Mouse (Mus musculus) kidney, embryonic 14.5 days (tissue): ENCODE results near the gene Lamb1. TPM values are rescaled to one million over a fixed set of nuclear protein-coding genes. Genes with fewer than 3 reads are reported as not detected.

Experiments used
- ATAC-seq: fragments of 200-750 bp; cut with Nextera tagmentation; 2 replicates; pipeline ENCODE4 v1.8.0; 2017; ENCODE audit warnings: moderate number of reproducible peaks, mild to moderate bottlenecking, moderate TSS enrichment, moderate library complexity; ENCODE audit not compliant: low FRiP score, low TSS enrichment
- H3K27ac ChIP-seq: fragments of 300-500 bp; sonication (generic); 2 replicates; pipeline ENCODE4 v1.5.1; 2014; ENCODE audit warnings: low read depth, mild to moderate bottlenecking, low read length, moderate library complexity, mixed read lengths
- H3K27me3 ChIP-seq: fragments of 300-500 bp; sonication (generic); 2 replicates; pipeline ENCODE4 v1.6.1; 2014; ENCODE audit warnings: mild to moderate bottlenecking, low read length; ENCODE audit not compliant: control insufficient read depth, insufficient read depth
- H3K36me3 ChIP-seq: fragments of 300-500 bp; sonication (generic); 2 replicates; pipeline ENCODE4 v1.6.1; 2014; ENCODE audit warnings: low read length, mixed read lengths; ENCODE audit not compliant: control insufficient read depth, insufficient read depth
- H3K4me1 ChIP-seq: fragments of 300-500 bp; sonication (generic); 2 replicates; pipeline ENCODE4 v1.6.1; 2014; ENCODE audit warnings: low read length, mixed read lengths; ENCODE audit not compliant: control insufficient read depth, insufficient read depth
- H3K4me2 ChIP-seq: fragments of 300-500 bp; sonication (generic); replicated peaks from 2 replicates; pipeline ENCODE4 v1.6.1; 2014; ENCODE audit warnings: low read depth, mild to moderate bottlenecking, low read length
- H3K4me3 ChIP-seq: fragments of 300-500 bp; sonication (generic); 2 replicates; pipeline ENCODE4 v1.5.1; 2014; ENCODE audit warnings: mild to moderate bottlenecking, low read length
- H3K9ac ChIP-seq: fragments of 300-500 bp; sonication (generic); 2 replicates; pipeline ENCODE4 v1.6.1; 2014; ENCODE audit warnings: low read depth, mild to moderate bottlenecking, low read length, moderate library complexity
- H3K9me3 ChIP-seq: fragments of 300-500 bp; sonication (generic); 2 replicates; pipeline ENCODE4 v1.6.1; 2016; ENCODE audit warnings: low read length; ENCODE audit not compliant: control insufficient read depth
- WGBS: fragments of 180-500 bp; shearing (Covaris S2); extraction: QIAGEN DNeasy Blood & Tissue Kit; methylation state at CpG from one replicate; pipeline ENCODE4 v1.1.7; 2014; 5-methylcytosine and 5-hydroxymethylcytosine counted together
- polyA plus RNA-seq: library from polyadenylated mRNA; unstranded; fragments of >200 nt; fragmentation: Nextera tagmentation; extraction: Ambion mirVana; gene quantifications from 2 replicates; pipeline ENCODE4 v1.2.1, GENCODE M21; 2014

Lamb1 gene
- polyA plus RNA-seq, 1 experiment from 2014 or later = 121 TPM

DNA sequence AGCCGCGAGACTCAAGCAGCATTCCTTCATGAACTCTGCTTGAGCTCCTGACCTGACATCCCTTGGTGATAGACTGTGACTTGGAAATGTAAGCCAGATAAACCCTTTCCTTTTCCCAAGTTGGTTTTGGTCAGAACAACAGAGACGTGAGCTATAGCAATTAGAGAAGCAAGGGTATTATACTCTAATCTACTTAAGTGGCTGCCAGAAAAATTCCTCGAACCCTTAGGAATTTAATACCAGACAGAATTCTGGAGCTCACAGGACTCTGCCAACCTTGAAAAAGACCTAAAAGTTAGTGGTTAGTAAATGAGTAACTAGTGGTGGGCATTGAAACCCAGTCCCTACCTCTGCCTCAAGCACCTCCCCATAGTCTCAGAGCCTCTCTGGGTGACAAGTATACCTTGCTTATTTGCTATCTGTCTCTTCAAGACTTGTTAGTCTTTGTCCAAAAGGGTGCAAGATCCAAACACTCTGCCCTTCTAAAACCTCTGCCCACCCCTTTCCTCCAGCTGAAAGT lies 18.6 kb downstream of the Lamb1 start:
- H3K36me3 ChIP-seq = peaks cover 94% of the 10 kb centered on the region

GRCm38 (mm10) chr12:31289046-31289445 lies 24.0 kb downstream of the Lamb1 start:
- Histone ChIP-seq H3K9ac (no peak overlapping the region), H3K27me3 (no peaks in the 10 kb centered on the region), H3K4me1 (peaks cover 16% of the 10 kb centered on the region; the same call in 1 of the 2 replicates), H3K27ac (no peak overlapping the region), H3K4me3 (no peak overlapping the region), H3K9me3 (peaks cover 5% of the 10 kb centered on the region; the same call in 1 of the 2 replicates), H3K36me3 (peaks cover 88% of the 10 kb centered on the region), H3K4me2 (no peak overlapping the region)
- WGBS = 91% methylated on average over 10 of the region's 10 CpGs
- ATAC-seq = no peak

More for the DNA sequence above, 18.6 kb downstream of the Lamb1 start:
- Histone ChIP-seq H3K27ac (no peak overlapping the region), H3K4me2 (no peak overlapping the region), H3K4me3 (no peak overlapping the region), H3K9me3 (no peaks in the 10 kb centered on the region), H3K9ac (no peak overlapping the region), H3K27me3 (no peaks in the 10 kb centered on the region), H3K4me1 (no peaks in the 10 kb centered on the region)
- 65% methylated on average over 4 of the region's 4 CpGs for WGBS
- ATAC-seq = no peak

DNA sequence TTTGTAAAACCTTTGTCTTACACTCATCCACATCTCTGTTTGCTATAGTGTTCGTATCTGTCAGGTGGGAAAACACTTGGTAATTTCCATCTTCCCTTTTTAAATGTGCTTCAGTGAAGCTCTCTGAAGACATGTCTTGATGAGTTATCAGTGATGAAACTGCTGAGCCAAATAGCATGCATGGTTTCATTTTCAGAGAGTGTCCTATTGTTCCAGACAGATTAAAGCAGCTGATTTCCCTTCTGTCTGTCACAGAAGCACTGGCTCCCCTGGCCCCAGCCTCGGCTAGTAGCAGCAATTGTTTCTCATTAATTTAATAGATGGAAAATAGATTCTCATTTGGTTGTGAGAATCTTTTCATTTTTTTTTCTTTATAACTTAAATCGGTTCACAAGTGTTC lies 25.9 kb downstream of the Lamb1 start:
- H3K36me3 ChIP-seq = peaks cover 76% of the 10 kb centered on the region
- peaks cover 34% of the 10 kb centered on the region for H3K4me1 ChIP-seq
- H3K4me2 ChIP-seq = no peak overlapping the region
- no peak overlapping the region for H3K27ac ChIP-seq
- 84% methylated on average over 3 of the region's 3 CpGs for WGBS
- H3K9me3 ChIP-seq = peaks cover 5% of the 10 kb centered on the region; the same call in 1 of the 2 replicates
- no peaks in the 10 kb centered on the region for H3K27me3 ChIP-seq
- H3K4me3 ChIP-seq = no peak overlapping the region
- no peak for ATAC-seq
- H3K9ac ChIP-seq = no peak overlapping the region

DNA sequence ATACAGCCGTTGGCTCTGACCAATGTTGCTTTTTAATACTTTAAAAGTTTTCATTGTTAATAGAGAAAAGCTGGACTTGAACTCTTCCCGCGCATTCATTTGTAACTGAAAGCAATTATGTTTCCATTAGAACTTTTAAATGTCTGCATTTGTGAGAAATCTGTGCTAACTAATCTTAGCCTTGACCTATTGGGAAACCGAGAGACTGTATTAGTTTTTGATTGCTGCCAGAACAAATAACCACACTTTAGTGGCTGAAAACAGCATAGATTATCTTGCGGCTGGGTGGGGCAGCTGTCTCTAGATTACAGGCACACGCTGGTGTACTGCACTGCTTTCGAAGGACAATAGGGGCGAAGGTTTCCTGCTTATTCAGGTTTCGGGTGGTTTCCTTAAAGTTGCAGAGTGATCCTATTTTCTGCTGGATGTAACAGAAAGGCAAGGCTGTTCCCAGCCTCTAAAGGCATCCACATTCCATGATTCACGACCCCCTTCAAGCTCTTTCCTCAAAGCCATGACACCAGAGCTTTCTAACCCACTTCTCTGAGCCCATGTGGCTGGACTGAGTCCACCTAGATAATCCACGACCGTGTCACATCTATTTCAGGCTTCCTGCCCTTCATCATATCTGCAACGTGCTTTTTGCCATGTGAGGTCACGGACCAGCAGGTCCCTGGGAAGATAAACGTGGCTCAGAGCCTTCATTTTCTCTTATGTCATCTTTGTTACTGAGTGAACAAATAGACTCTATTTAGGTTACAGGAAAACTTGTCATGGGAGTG lies 28.5 kb downstream of the Lamb1 start:
- H3K36me3 ChIP-seq = peaks cover 73% of the 10 kb centered on the region
- no peak for ATAC-seq
- H3K4me1 ChIP-seq = peaks cover 43% of the 10 kb centered on the region
- H3K27ac ChIP-seq = 0 out of 2 replicates have a peak overlapping the region, but pooled peaks have one; percentile 42
- no peak overlapping the region for H3K4me3 ChIP-seq
- H3K4me2 ChIP-seq = no peak overlapping the region
- H3K9ac ChIP-seq = no peak overlapping the region
- peaks cover 5% of the 10 kb centered on the region; the same call in 1 of the 2 replicates for H3K9me3 ChIP-seq
- 49% methylated on average over 15 of the region's 15 CpGs for WGBS
- H3K27me3 ChIP-seq = no peaks in the 10 kb centered on the region

DNA sequence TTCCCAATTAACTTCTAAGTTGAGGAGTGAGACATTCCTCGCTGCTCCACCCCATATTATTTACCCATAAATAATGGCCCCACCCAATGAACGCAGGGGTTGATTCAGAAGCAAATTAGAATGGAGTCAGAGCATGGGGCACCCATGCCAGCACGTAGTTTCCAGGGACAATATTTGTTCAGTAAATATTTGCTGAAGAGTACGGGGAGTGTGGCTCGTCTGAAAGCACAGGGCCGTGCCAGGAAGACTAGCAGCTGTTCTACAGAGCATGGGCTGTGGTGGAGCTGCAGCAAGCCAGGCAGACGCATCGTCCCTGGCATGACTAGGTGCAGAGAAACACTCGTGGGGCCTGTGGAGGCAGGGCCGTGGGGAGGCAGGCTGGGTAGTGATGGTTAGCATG lies 29.5 kb downstream of the Lamb1 start:
- no peak overlapping the region for H3K4me2 ChIP-seq
- 18% methylated on average over 10 of the region's 10 CpGs for WGBS

DNA sequence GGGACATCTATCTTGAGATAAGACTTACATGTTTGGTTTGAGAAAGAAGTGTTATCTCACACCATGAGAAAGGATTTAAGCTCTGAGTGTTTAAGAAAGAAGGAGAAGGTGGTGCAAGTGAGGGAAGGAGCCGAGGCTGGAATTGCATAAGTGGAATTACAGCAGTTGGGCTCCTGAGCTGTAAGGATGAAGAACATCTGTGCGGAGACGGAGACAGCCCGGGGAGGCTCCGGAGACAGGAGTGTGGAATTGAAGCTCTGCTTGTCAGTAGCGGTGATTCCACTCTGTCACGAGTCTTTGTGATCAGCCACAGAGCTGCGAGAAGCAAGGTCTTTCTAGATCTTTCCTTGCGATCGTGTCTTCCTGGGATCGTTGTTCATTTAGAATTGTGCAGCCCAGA lies 30.0 kb downstream of the Lamb1 start:
- Histone ChIP-seq H3K9ac (no peak overlapping the region; the same call in 1 of the 2 replicates), H3K4me3 (no peak overlapping the region), H3K4me2 (peak overlapping the region; percentile 12; the same call in 1 of the 2 replicates), H3K9me3 (no peaks in the 10 kb centered on the region), H3K36me3 (peaks cover 76% of the 10 kb centered on the region), H3K27me3 (no peaks in the 10 kb centered on the region), H3K27ac (peak overlapping the region; percentile 67; the same call in 1 of the 2 replicates), H3K4me1 (peaks cover 43% of the 10 kb centered on the region)
- ATAC-seq = no peak
- 39% methylated on average over 11 of the region's 11 CpGs for WGBS

More for the DNA sequence above, 29.5 kb downstream of the Lamb1 start:
- peak overlapping the region; percentile 67; the same call in 1 of the 2 replicates for H3K27ac ChIP-seq
- no peaks in the 10 kb centered on the region; the same call in 1 of the 2 replicates for H3K9me3 ChIP-seq
- ATAC-seq = peak; percentile 76; the same call in 1 of the 2 replicates
- H3K36me3 ChIP-seq = peaks cover 73% of the 10 kb centered on the region
- H3K9ac ChIP-seq = no peak overlapping the region
- H3K27me3 ChIP-seq = no peaks in the 10 kb centered on the region
- H3K4me3 ChIP-seq = no peak overlapping the region
- peaks cover 43% of the 10 kb centered on the region for H3K4me1 ChIP-seq

- no peaks in the 10 kb centered on the region for H3K27me3 ChIP-seq
- no peak overlapping the region for H3K9ac ChIP-seq
- 5% methylated on average over 3 of the region's 3 CpGs for WGBS
- no peak overlapping the region for H3K4me3 ChIP-seq
- H3K4me1 ChIP-seq = peaks cover 43% of the 10 kb centered on the region
- no peaks in the 10 kb centered on the region for H3K9me3 ChIP-seq
- peaks cover 76% of the 10 kb centered on the region for H3K36me3 ChIP-seq
- no peak overlapping the region for H3K4me2 ChIP-seq
- peak overlapping the region; percentile 67; the same call in 1 of the 2 replicates for H3K27ac ChIP-seq
- peak; percentile 68; the same call in 1 of the 2 replicates for ATAC-seq
Observed at GRCm38 (mm10) chr12:31295505-31295904, 30.5 kb downstream of the Lamb1 start.

DNA sequence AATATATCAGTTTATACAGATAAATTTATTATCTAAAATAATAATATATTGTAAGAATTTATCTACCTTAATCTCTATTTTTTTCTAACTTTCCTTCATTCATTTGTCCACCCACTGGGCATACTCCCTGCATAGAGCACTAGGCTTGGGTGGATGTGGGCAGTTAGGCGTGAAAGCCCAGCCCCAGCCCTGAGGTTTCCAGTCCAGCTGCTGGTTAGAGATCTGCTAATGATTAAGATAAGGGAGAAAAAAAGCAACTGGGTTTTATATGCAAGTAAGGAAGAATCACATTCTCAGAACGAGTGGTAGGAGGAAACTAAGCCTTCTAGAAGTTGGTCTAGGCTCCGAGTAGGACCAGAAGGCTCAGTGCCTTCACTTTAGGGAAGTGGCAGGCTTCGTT lies 31.1 kb downstream of the Lamb1 start:
- whole genome bisulfite sequencing = 56% methylated on average over 4 of the region's 4 CpGs
- Histone ChIP-seq H3K36me3 (peaks cover 76% of the 10 kb centered on the region), H3K27ac (peak overlapping the region; percentile 6; the same call in 1 of the 2 replicates), H3K4me1 (peaks cover 43% of the 10 kb centered on the region), H3K4me2 (no peak overlapping the region), H3K9me3 (no peaks in the 10 kb centered on the region), H3K27me3 (no peaks in the 10 kb centered on the region), H3K9ac (no peak overlapping the region), H3K4me3 (no peak overlapping the region)
- no peak for ATAC-seq

DNA sequence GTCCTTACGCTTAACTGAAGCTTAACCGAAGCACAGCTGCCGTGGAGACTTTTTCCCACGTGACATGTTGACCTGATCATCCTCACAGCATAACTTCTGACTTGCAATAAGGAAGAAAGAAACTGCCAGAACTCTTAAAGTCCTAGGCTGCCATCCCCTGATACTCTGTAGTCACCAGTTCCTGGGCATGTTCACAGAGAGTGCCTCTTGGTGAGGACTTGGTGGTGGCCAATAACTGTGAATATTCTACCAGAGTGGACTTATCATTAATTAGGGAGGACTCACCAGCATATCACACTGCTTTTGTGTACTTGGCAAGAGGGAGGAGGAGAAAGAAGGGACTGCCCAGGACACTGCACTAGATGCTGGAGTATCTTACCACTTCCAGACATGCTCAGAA lies 33.1 kb downstream of the Lamb1 start:
- Histone ChIP-seq H3K27ac (no peak overlapping the region), H3K4me1 (peaks cover 34% of the 10 kb centered on the region), H3K4me3 (no peak overlapping the region), H3K9me3 (no peaks in the 10 kb centered on the region), H3K27me3 (no peaks in the 10 kb centered on the region), H3K9ac (no peak overlapping the region), H3K36me3 (peaks cover 84% of the 10 kb centered on the region), H3K4me2 (no peak overlapping the region)
- 88% methylated on average over 4 of the region's 4 CpGs for WGBS
- no peak for ATAC-seq
